Mouse (Mus musculus) thymus, postnatal 14 days (tissue): ENCODE data around the gene Dync2h1.
"Not testable (repeated sequence)": the region's sequence is repeated elsewhere in the genome, so short reads cannot be mapped to it uniquely, and the experiment has no call there.

Experiments used
- DNase-seq: peaks from one replicate; pipeline ENCODE4 v3.0.0; 2021

Dync2h1 gene

GRCm38 (mm10) chr9:7014733-7015132 lies 169.5 kb downstream of the Dync2h1 start:
- no peak for DNase-seq

GRCm38 (mm10) chr9:7009785-7010184 lies 174.5 kb downstream of the Dync2h1 start:
- no peak for DNase-seq

GRCm38 (mm10) chr9:6994865-6995264 lies 189.4 kb downstream of the Dync2h1 start:
- no peak for DNase-seq

- no peak for DNase-seq
Measured at GRCm38 (mm10) chr9:6994275-6994674, 190.0 kb downstream of the Dync2h1 start.

- DNase-seq = no peak
Measured at GRCm38 (mm10) chr9:6988893-6989685, 195.2 kb downstream of the Dync2h1 start.

GRCm38 (mm10) chr9:6986161-6986560 lies 198.1 kb downstream of the Dync2h1 start:
- no peak for DNase-seq

GRCm38 (mm10) chr9:6969171-6969570 lies 215.1 kb downstream of the Dync2h1 start:
- DNase-seq = no peak

GRCm38 (mm10) chr9:6965006-6965405 lies 219.2 kb downstream of the Dync2h1 start:
- no peak for DNase-seq

- DNase-seq = no peak
Measured at GRCm38 (mm10) chr9:6958311-6958710, 225.9 kb downstream of the Dync2h1 start.

- DNase-seq = no peak
Measured at GRCm38 (mm10) chr9:6927399-6928035, 256.7 kb downstream of the Dync2h1 start.

GRCm38 (mm10) chr9:6913471-6913870 lies 270.8 kb downstream of the Dync2h1 start:
- DNase-seq = no peak

GRCm38 (mm10) chr9:6910537-6910936 lies 273.7 kb downstream of the Dync2h1 start:
- not testable (repeated sequence) for DNase-seq

- no peak for DNase-seq
Measured at GRCm38 (mm10) chr9:6901620-6902019, 282.6 kb downstream of the Dync2h1 start.

- no peak for DNase-seq
Measured at GRCm38 (mm10) chr9:6891331-6891730, 292.9 kb downstream of the Dync2h1 start.

- DNase-seq = no peak
Measured at GRCm38 (mm10) chr9:6881187-6881984, 302.9 kb downstream of the Dync2h1 start.
